Mouse (Mus musculus) thymus, postnatal 14 days (tissue): ENCODE results near the gene Gm3298.
"Not testable (repeated sequence)": the region's sequence is repeated elsewhere in the genome, so short reads cannot be mapped to it uniquely, and the experiment has no call there.

Experiments
- DNase-seq: peaks from one replicate; pipeline ENCODE4 v3.0.0; 2021

Gm3298 gene

GRCm38 (mm10) chr14:5015591-5015990, at the start of gene Gm3298:
TSS of gene Gm3298 (plus strand) at chr14:5015891.
- not testable (repeated sequence) for DNase-seq

GRCm38 (mm10) chr14:4983635-4984034, 32.1 kb upstream of the Gm3298 start, which contains the start of gene Gm8297:
TSS of gene Gm8297 (plus strand) at chr14:4983935.
- DNase-seq: not testable (repeated sequence)

GRCm38 (mm10) chr14:5050329-5050728, 34.6 kb downstream of the Gm3298 start, which contains the start of gene 4930555G01Rik:
TSS of gene 4930555G01Rik (plus strand) at chr14:5050629.
- DNase-seq: not testable (repeated sequence)
